Mouse (Mus musculus) T-helper 1 cell (primary cell): ENCODE measurements around the gene Ctsl.

Experiments
- in situ Hi-C: fragments of 300-600 bp; cut with MboI, MseI; formaldehyde crosslinking; loops from one replicate; pipeline ENCODE4 v1.15.1; 2025; ENCODE audit warnings: high pct_unique_total_duplicates

Ctsl gene

GRCm38 (mm10) chr13:64375160-64375559 is 4.5 kb upstream of the Ctsl start:
- in situ Hi-C loops: loop anchor here (5.0 kb wide), 1 partner anchor 58 kb away; no protein-coding TSS in a partner anchor

- in situ Hi-C loops: no loop called here
These were observed 3.0 kb upstream of the Ctsl start for GRCm38 (mm10) chr13:64373695-64374094.

- in situ Hi-C loops: loop anchor here (5.0 kb wide), 1 partner anchor 68 kb away; no protein-coding TSS in a partner anchor
These were observed 901 bp downstream of the Ctsl start for GRCm38 (mm10) chr13:64369805-64370172.

DNA sequence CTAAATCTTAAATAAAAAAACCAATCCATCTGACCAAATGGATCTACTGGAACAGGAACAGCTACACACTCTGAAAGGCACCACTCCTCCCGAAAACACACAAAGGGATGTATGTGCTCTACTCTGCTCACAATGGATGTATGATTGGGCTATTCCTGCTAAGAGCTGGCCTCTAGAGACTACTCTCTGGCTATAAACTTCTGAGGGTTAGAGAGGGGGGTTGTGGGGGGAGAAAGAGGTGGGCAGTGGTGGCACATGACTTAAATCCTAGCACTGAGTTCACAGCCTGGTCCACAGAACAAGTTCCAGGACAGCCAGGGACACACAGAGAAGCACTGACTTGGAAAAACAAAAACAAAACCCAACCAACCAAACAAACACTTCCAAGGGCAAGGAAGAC is 2.1 kb downstream of the Ctsl start:
- in situ Hi-C loops: loop anchor here (5.0 kb wide), 1 partner anchor 69 kb away; no protein-coding TSS in a partner anchor

- in situ Hi-C loops: loop anchor here (5.0 kb wide), 1 partner anchor 70 kb away; no protein-coding TSS in a partner anchor
These were observed 3.1 kb downstream of the Ctsl start for GRCm38 (mm10) chr13:64367615-64368014.

DNA sequence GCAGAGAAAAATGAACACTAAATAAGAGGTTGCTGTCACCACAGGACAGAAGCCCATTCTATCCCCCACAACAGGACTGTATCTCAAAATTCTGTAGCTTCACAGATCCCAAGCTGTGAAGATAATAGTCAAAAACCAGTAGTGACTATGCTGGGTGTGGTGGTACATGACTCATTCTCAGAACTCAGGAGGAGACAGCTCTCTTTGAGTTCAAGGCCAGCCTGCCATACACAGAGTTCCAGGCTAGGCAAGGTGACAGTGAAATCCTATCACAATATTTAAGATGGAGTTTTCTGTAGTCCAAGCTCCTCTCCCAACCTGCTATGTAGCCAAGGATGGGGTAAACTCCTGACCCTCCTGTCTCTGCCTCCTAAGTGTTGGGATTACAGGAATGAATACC is 5.4 kb downstream of the Ctsl start:
- in situ Hi-C loops: loop anchor here (5.0 kb wide), 1 partner anchor 72 kb away; no protein-coding TSS in a partner anchor

DNA sequence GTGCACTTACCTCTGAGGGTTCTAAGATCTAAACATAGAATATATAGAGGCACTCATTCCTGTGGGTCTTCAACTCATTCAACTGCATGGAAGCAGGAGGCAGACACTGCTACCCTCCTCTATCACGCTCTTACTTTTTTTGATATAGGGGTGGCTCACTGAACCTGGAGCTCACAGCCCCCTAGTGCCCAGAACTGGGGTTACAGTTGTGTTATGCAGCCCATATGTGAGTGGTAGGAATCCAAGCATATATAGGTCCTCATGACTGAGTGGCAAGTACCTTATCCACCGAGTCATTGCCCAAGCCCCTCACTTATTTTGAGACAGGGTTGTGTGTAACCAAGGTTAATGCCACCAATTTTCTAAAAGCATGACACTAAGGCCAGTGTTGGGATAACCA is 6.4 kb downstream of the Ctsl start:
- in situ Hi-C loops: no loop called here

DNA sequence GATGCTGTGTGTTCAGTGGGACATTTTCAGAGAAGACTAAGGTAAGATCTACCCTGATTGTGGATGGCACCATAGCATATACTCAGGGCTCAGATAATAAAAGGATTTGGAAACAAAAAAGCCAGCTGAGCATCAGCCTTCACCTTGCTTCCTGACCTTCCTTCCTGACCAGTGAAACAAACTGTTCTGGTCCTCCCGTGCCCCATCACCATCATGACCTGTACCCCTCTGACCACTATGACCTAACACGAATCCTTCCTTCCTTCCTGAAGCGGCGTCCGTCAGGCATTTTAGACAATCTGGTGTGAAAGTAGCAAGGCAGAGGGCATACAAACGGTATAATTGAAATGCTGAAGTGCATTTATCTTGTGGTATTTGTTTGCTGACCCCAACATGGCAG is 8.6 kb downstream of the Ctsl start:
- in situ Hi-C loops: no loop called here

- in situ Hi-C loops: no loop called here
These were observed 9.7 kb downstream of the Ctsl start for GRCm38 (mm10) chr13:64361020-64361419.

DNA sequence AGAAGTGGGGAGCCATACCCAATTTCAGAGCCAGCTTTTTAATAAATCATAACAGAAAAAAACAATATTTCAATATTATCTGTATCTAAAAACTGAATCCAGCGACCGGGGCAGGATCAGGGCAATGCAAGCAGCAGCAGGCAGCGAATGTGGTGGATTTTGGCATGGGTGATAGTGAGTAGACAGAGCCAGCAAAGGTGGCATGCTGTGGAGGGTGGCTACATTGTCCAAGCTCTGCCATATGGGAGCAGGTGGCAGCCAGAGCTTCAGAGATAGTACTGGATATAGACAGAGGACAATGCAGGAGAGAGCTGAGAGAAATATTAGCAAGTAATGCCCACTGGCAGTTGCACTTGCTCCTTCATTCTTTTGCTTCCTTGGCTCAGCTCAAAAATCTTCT is 11.0 kb downstream of the Ctsl start:
- in situ Hi-C loops: no loop called here

DNA sequence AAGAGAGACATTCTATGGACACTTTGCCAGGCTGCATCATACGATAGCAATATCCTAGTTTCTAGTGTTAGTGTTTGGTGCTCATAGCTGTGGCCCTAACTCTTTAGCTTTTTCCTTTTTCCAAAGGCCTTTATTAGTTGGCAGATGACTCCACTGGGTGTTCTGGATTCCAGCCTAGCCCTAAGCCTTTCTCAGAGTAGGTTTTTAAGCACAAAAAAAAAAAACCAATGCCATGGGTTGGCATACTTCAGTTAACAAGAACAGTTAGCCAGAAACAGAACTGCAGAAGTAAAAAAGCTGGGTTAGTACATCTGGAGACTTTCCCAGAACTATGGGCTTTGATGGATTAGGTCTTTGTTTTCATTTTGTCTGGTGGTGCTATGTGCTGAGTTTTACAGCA is 12.2 kb downstream of the Ctsl start:
- in situ Hi-C loops: no loop called here

DNA sequence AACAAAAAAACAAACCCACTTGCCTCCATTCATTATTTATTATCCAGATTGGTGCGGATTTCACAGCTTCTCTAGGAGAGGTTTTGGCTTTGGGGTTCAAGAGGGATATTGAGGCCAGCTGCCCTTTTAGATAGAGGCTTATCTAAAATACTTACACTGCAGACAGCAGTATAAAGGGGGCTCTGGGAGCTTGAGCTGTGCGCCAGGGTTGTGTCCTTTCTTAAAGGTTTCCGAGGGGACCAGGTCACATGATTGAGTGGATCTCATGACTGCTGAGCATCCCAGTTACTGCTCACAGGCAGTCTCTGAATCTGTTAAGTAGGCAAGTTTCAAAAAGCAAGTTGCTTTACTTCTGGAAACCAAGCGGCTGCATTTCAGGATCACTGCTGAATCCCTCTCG is 13.3 kb downstream of the Ctsl start:
- in situ Hi-C loops: no loop called here

GRCm38 (mm10) chr13:64349474-64349873 is 21.2 kb downstream of the Ctsl start:
- in situ Hi-C loops: no loop called here

DNA sequence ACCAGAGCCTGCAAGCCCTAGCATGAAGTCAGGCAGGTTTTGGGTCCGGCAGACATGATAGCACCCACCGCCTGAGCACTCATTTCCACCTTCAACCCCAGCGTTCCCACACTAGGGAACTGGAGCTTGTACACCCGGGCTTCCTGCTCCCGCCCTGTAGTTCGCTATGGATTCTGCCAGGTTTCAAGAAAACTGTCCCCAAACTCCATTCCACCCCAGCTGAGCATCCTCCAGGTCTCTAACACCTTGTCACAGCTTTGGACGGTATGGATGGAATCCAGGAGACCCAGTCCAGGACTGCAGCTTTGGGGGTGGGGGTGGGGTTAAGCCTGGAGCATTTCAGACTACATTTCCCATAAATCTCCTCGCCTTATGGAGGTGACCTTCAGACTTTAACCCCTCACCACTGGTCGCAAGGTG is 26.6 kb downstream of the Ctsl start:
- in situ Hi-C loops: no loop called here

- in situ Hi-C loops: no loop called here
These were observed 27.1 kb downstream of the Ctsl start for GRCm38 (mm10) chr13:64343598-64343997.

GRCm38 (mm10) chr13:64335546-64336132 is 35.1 kb downstream of the Ctsl start:
- in situ Hi-C loops: no loop called here

DNA sequence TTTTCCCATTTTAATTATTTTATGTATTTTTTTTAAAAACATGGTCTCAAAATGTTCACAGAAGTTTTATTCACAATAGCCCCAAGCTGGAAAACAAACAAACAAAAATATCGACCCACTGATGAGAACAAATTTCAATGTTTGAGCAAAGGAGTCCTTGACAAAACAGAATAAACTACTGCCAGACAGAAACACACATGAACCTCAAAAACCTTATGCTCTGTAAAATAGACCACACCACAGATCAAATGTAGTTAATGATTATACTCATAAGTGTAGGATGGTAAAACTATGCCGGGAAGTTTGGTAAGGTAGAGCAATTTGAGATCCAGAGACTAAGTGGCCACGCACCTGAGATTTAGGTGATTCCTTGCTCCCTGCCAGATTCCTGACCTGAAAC is 37.6 kb downstream of the Ctsl start:
- in situ Hi-C loops: no loop called here

DNA sequence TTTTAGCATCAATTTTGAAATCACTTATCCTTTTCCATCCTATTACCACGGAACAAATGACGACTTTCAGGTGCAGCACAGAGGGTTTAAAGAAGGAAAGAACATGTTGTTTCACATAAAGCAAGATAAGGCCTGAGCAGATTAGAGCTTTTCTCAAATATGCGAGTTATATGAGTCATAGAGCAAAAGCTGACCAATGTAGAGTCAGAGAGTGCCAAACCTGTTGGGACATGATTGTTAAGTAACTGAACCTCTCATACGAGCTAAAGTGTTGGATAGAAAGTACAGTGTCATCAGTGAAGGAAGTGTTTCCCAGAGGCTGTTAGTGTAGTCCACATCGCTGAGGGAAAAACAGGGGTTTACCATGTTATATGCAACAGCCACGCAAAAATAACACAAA is 38.4 kb downstream of the Ctsl start:
- in situ Hi-C loops: no loop called here

DNA sequence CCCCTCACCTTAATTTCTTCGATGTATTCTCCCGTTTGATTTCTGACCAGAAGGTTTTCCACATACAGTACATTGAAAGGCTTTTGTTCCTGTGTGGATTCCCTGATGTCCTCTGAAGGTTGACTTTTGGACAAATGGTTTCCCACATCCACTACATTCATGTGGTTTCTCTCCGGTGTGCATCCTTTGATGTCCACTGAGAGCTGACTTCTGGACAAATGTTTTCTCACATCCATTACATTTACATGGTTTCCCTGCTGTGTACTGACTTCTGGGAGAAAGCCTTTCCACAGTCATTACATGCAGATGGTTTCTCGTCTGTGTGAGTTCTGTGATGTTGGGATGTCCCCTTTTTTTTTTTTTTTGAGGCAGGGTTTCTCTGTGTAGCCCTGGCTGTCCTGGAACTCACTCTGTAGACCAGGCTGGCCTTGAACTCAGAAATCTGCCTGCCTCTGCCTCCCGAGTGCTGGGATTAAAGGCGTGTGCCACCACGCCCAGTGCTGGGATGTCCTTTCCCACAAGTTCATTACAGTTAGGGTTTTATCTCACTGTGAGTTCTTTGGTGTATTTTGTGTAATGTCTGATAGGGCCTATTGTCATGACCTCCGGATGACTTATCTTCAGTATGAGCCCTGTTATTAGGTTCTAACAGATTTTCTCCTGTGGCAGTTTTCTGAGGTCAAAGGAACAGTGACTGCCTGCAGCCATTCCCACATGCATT is 48.0 kb downstream of the Ctsl start:
- in situ Hi-C loops: loop anchor here (25.0 kb wide), 1 partner anchor 790 kb away; the partner anchor contains the start of gene Mfsd14b

DNA sequence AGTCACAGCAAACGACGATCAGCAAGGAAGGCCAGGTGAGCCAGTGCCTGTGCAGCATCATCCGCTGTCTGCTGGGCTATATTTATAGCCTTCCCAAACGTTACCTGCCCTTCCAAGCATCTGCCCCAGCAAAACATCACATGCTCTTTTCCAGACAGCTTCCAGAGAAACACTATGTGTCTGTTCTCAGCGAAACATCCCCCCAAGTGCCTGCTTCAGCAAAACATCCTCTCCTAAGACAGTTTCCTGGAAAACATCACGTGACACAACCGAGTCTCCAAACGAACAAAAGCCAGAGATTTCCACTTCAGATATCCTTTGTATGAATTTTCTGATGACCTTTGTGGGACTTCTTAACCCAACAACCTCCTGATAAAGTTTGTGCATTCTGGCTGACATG is 50.4 kb downstream of the Ctsl start:
- in situ Hi-C loops: loop anchor here (25.0 kb wide), 1 partner anchor 792 kb away; the partner anchor contains the start of gene Mfsd14b

GRCm38 (mm10) chr13:64319782-64320181 is 50.9 kb downstream of the Ctsl start:
- in situ Hi-C loops: loop anchor here (5.0 to 25.0 kb wide), 3 partner anchors 58 to 793 kb away; partner anchors contain the start of gene Mfsd14b

DNA sequence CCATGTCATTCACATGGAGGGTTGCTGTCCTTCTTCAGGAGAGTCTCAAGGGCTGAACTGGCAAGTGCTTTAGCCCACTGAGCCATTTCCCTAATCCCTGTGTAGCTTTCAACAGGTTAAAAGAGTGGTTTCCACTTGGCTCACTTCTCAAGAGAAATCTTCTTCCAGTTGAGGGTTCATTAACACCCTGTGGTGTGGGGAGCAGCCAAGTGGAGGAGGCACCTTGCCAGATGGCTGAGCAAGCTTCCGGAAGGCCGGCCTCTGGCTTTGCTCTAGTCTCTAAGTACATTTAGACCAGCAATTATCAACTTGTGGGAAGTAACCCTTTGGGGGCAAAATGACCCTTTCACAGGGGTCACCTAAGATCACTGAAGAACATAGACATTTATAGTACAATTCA is 52.3 kb downstream of the Ctsl start:
- in situ Hi-C loops: loop anchor here (5.0 to 25.0 kb wide), 3 partner anchors 59 to 794 kb away; partner anchors contain the start of gene Mfsd14b
